ENCODE assay signal across 21 mouse cellular contexts in the genomic region with DNA sequence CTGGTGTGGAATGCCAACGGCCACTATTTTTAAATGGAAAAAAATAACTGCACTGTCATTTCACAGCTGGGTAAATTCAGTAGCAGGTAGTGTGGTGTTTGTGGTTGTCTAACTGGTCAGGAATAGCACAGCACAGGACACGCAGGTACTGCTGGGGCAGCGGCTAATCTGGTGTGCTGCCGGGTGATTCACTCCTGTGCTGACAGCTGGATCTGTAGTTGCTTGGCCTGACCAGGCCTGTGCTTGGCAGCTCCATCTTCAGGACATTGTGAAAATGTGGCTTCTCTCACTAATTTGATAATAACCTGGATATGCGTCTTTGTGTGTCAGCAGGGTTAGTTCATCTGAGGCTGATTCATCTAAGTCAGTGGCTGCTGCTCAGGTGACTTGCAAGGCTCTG.
A peak's percentile ranks its signal among the peaks of the same experiment; 100 is the strongest.
DNase-seq lines count a peak whose midpoint lies in the region; ATAC-seq and TF ChIP-seq lines count a peak whose summit lies in the region.
"Had no signal": no experiment of that assay in that cellular context is flagged by ENCODE, and none has a peak within 500 bp of the region (broad histone marks: within the 10 kb centered on the region; RNA-seq: fewer than 3 reads in every experiment).

No protein-coding gene starts in this region.

- no peaks in the 10 kb centered on the region for H3K9me3 ChIP-seq in hindbrain, postnatal 0 days (ENCODE audit: low read length)
- no peaks in the 10 kb centered on the region for H3K9me3 ChIP-seq in hindbrain, embryonic 12.5 days (replicated peaks)
- H3K9me3 ChIP-seq in forebrain, embryonic 13.5 days (replicated peaks) = no peaks in the 10 kb centered on the region
- H3K9me3 ChIP-seq: forebrain, embryonic 10.5 days; liver, embryonic 13.5 days; megakaryocyte, embryonic 14.5 days; midbrain, embryonic 13.5 days had no signal

- no peak overlapping the region for H3K9ac ChIP-seq in hindbrain, postnatal 0 days (replicated peaks; ENCODE audit: low read length)
- no peak overlapping the region for H3K9ac ChIP-seq in hindbrain, embryonic 12.5 days
- no peak overlapping the region for H3K9ac ChIP-seq in forebrain, embryonic 13.5 days
- H3K9ac ChIP-seq: liver, embryonic 13.5 days; midbrain, embryonic 13.5 days had no signal

- intact Hi-C loops in gastrocnemius, adult 2 months (cut with DNase I) = no loop called here
- intact Hi-C loops in heart, postnatal 10 days (cut with DNase I) = no loop called here

- peak; percentile 44 for DNase-seq in gastrocnemius, adult 2 months
- no peak for DNase-seq in gastrocnemius, postnatal 25 days
- no peak for DNase-seq in hindbrain, postnatal 0 days (ENCODE audit: low spot score)
- peak; percentile 57 to 63 for DNase-seq in heart, postnatal 10 days
- DNase-seq: cerebellum, adult 11 months; cerebellum, adult 9-11 months; kidney, adult 2 months; layer of hippocampus, adult 9-11 months; liver, embryonic 13.5 days; lung, adult 2 months; lung, postnatal 14 days had no signal

- H3K4me3 ChIP-seq in gastrocnemius, adult 2 months = no peak overlapping the region
- H3K4me3 ChIP-seq in hindbrain, postnatal 0 days (ENCODE audit: low read length) = no peak overlapping the region
- H3K4me3 ChIP-seq in hindbrain, embryonic 12.5 days = no peak overlapping the region
- no peak overlapping the region for H3K4me3 ChIP-seq in forebrain, embryonic 13.5 days
- H3K4me3 ChIP-seq: forebrain, embryonic 10.5 days; liver, embryonic 13.5 days; megakaryocyte, embryonic 14.5 days; midbrain, embryonic 13.5 days had no signal

- H3K27ac ChIP-seq in gastrocnemius, adult 2 months = peak overlapping the region; percentile 74
- H3K27ac ChIP-seq in hindbrain, postnatal 0 days = no peak overlapping the region
- H3K27ac ChIP-seq in hindbrain, embryonic 12.5 days = no peak overlapping the region
- no peak overlapping the region for H3K27ac ChIP-seq in forebrain, embryonic 13.5 days
- H3K27ac ChIP-seq: forebrain, embryonic 10.5 days; kidney, postnatal 0 days; liver, embryonic 13.5 days; midbrain, embryonic 13.5 days had no signal

- 89% methylated on average over 5 of the region's 5 CpGs for WGBS in hindbrain, postnatal 0 days
- 91% methylated on average over 5 of the region's 5 CpGs for WGBS in hindbrain, embryonic 12.5 days
- 91% methylated on average over 5 of the region's 5 CpGs for WGBS in forebrain, embryonic 13.5 days

- no peaks in the 10 kb centered on the region for H3K27me3 ChIP-seq in hindbrain, postnatal 0 days (ENCODE audit: insufficient read depth, low read length)
- H3K27me3 ChIP-seq in hindbrain, embryonic 12.5 days = no peaks in the 10 kb centered on the region
- H3K27me3 ChIP-seq in forebrain, embryonic 13.5 days = no peaks in the 10 kb centered on the region
- H3K27me3 ChIP-seq: liver, embryonic 13.5 days; midbrain, embryonic 13.5 days had no signal

- no peak for ATAC-seq in hindbrain, postnatal 0 days
- ATAC-seq in hindbrain, embryonic 12.5 days (ENCODE audit: low FRiP score) = no peak
- no peak for ATAC-seq in megakaryocyte, adult 5-6 weeks (ENCODE audit: poor library complexity, severe bottlenecking)
- ATAC-seq in forebrain, embryonic 13.5 days = no peak
- no peak for ATAC-seq in megakaryocyte progenitor cell, adult 5-6 weeks (replicated peaks; ENCODE audit: poor library complexity)
- ATAC-seq: CD4-positive, CD25-positive, alpha-beta regulatory T cell, adult 4 months; inflammation-experienced regulatory T-cells, adult 6 months; midbrain, embryonic 13.5 days had no signal

- H3K4me1 ChIP-seq in hindbrain, postnatal 0 days (ENCODE audit: insufficient read depth, low read length) = no peaks in the 10 kb centered on the region
- H3K4me1 ChIP-seq in hindbrain, embryonic 12.5 days = no peaks in the 10 kb centered on the region
- H3K4me1 ChIP-seq in forebrain, embryonic 13.5 days = no peaks in the 10 kb centered on the region
- H3K4me1 ChIP-seq: forebrain, embryonic 10.5 days; liver, embryonic 13.5 days; megakaryocyte, embryonic 14.5 days; midbrain, embryonic 13.5 days had no signal

- peaks cover 10% of the 10 kb centered on the region; the same call in 1 of the 2 replicates for H3K36me3 ChIP-seq in hindbrain, postnatal 0 days (ENCODE audit: insufficient read depth, low read length)
- H3K36me3 ChIP-seq in hindbrain, embryonic 12.5 days = peaks cover 12% of the 10 kb centered on the region; the same call in 1 of the 2 replicates
- no peaks in the 10 kb centered on the region for H3K36me3 ChIP-seq in forebrain, embryonic 13.5 days (ENCODE audit: poor library complexity, severe bottlenecking)
- H3K36me3 ChIP-seq: midbrain, embryonic 13.5 days had no signal

- no peak for TF ChIP-seq CTCF in gastrocnemius, adult 2 months (IDR thresholded peaks at IDR 0.05)
- TF ChIP-seq CTCF in hindbrain, postnatal 0 days (IDR thresholded peaks at IDR 0.05; ENCODE audit: low read depth) = 0 out of 2 replicates have a peak, but pooled peaks have one; percentile 4

- no peak overlapping the region for H3K4me2 ChIP-seq in hindbrain, postnatal 0 days (ENCODE audit: low read depth, low read length)
- no peak overlapping the region for H3K4me2 ChIP-seq in hindbrain, embryonic 12.5 days (replicated peaks)
- no peak overlapping the region for H3K4me2 ChIP-seq in forebrain, embryonic 13.5 days
- H3K4me2 ChIP-seq: liver, embryonic 13.5 days; midbrain, embryonic 13.5 days had no signal

Comparison
In these comparisons a context has a peak if more than half of its experiments do, and no peak if none do; other contexts are left out.
1. DNase-seq: peak in gastrocnemius, adult 2 months (single experiment) and heart, postnatal 10 days (2 of 2); none in gastrocnemius, postnatal 25 days (single experiment) and hindbrain, postnatal 0 days (single experiment).